Mouse (Mus musculus) layer of hippocampus, adult 2 months (tissue): ENCODE measurements at regions not wholly inside any gene's neighbourhood (a gene's known extent, or its start where the extent isn't known, plus 50 kb on each side); places are given as distances from the start of the nearest gene placed in this dataset.
"Not testable (repeated sequence)": the region's sequence is repeated elsewhere in the genome, so short reads cannot be mapped to it uniquely, and the experiment has no call there.

Experiments used
- DNase-seq, 2 experiments: peaks; one replicate each; pipeline ENCODE4 v3.0.0; 2022; ENCODE audit warnings: low spot score in 2 of 2
- H3K27ac ChIP-seq: fragments of 200-600 bp; 2 replicates; pipeline ENCODE4 v1.8.1; 2022
- H3K4me3 ChIP-seq: fragments of 200-600 bp; 2 replicates; pipeline ENCODE4 v1.8.1; 2022; ENCODE audit warnings: mild to moderate bottlenecking
- CTCF ChIP-seq: fragments of 200-600 bp; conservative IDR thresholded peaks from 2 replicates; pipeline ENCODE4 v1.8.1; 2022; ENCODE audit warnings: antibody characterized with exemption, mild to moderate bottlenecking, moderate library complexity

DNA sequence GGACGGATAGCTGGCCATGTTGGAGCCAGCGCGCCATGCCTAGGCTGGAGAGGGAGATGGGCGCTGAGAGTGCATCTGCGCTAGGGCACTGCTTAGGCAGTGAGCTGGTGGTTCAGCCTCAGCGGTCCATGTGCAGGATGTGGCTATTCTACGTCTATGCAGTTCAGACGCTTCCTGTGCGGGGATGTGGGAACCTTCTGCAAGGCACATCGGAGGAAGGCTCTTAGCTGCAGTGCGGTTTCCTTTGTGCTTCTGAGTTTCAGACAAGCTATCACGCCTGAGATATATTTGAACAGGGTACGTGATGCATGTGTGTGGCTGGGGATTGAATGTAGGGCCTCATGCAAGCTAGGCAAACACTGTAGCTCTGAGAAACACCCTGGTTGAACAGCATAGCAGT lies 54.4 kb upstream of the Lrpprc start:
- TF ChIP-seq CTCF: no peak

DNA sequence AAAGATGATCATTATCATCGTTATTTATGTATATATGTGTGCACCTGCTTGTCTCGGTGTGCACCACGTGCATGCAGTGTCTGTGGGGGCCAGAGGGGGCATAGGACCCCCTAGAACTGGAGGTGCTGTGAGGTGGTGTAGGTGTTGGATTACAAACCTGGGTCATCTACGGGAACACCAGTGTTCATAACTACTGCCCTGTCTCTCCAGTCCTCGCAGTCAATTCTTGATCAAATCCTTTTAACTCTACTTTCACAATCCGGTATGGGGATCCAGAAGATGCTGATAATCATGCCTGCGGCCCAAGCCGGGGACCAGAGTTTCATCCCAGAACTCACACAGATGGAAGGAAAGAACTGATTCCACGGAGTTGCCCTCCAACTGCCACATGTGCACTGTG lies 55.6 kb upstream of the Lrpprc start:
- H3K27ac ChIP-seq: no peak overlapping the region
- no peak for DNase-seq
- no peak for TF ChIP-seq CTCF
- no peak overlapping the region for H3K4me3 ChIP-seq

More for the DNA sequence above, 54.4 kb upstream of the Lrpprc start:
- H3K4me3 ChIP-seq: no peak overlapping the region
- no peak for DNase-seq
- no peak overlapping the region for H3K27ac ChIP-seq

DNA sequence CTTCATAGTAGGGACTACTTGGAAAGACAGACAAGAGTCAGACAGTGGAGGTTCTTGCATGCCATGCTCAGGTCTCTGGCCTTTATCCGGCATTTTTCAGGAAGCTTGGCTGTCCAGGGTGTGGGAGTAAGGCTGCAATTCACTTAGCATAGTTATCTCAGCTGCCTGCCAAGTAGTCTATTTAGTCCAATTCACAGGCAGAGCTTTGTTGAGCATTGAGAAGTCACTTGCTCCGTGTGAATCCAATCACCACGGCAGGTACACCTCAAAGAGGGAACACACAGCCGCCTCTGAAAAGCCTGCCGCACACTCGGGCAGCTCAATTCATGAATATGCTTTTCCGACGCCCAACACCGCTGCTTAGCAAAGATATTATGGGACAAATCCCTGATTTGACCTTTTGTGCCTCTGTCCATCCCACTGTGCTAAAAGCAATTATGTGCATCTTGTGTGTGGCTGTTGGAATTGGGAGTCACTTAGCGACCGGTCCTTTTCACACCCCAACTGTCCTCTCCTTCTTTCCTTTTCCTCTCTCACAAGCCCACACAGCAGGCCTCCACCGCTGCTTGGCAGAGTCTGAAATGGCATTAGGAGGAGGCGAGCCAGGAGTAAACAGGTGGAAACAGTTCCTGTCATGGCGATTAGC lies 57.9 kb upstream of the Lrpprc start:
- no peak overlapping the region for H3K4me3 ChIP-seq
- TF ChIP-seq CTCF: no peak
- no peak for DNase-seq
- no peak overlapping the region for H3K27ac ChIP-seq

DNA sequence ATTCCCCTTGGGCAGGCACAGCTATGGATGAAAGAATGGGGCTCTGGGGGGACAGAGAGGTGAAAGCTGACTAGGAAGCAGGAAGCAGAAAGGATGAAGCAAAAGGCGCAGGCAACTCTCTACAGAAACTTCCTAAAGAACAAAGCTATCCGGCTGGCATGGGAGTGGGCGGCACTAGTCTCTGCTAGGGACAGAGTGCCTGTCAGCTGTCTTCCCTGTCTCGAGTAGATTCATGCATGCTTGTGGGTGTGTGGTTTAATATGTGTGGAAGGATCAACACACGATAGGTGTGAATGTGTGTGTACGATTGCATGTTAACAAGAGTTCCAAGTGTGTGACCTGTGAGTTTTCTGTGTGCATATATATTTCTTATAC lies 58.4 kb upstream of the Lrpprc start:
- DNase-seq: peak; percentile 16 to 24
- no peak for TF ChIP-seq CTCF
- Histone ChIP-seq H3K4me3 (no peak overlapping the region), H3K27ac (no peak overlapping the region)

DNA sequence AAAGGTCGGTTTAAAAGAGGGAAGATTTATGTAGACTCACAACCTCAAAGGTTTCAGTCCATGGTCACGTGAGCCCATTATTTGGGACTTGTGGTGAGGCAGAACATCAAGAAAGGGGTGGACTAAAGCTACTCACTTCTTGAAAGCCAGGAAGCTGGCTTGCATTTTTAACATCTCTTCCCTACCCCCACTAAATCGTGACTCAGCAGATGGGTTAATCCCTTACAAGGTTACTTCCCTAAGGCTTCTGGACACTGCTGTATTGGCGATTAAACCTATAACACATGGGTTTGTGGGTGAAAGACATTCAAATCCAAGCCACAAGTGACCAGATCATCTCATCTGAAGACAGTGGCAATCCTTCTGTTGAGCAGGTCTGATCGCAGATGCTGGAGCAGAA lies 59.9 kb upstream of the Lrpprc start:
- Histone ChIP-seq H3K27ac (no peak overlapping the region), H3K4me3 (no peak overlapping the region)
- TF ChIP-seq CTCF: no peak
- DNase-seq: no peak

DNA sequence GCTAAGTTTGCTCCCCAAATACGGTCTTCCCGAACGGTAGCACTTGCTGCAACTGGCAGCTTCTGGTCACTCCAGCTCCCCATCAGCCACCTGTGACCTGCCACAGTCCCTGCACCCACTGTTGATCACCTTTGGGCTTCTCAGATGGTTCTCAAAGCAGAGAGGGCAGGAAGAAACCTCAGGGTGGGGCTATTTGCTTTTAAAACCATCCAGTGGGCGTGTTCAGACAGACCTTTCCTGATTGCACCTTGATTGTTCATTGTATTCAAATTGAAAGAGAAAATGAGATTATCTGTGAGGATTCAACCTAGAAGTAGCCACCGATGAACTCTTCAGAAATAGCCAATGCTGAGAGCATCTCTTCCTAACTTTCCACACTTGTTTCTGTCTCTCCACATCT lies 60.3 kb upstream of the Lrpprc start:
- no peak overlapping the region for H3K27ac ChIP-seq
- TF ChIP-seq CTCF: no peak

DNA sequence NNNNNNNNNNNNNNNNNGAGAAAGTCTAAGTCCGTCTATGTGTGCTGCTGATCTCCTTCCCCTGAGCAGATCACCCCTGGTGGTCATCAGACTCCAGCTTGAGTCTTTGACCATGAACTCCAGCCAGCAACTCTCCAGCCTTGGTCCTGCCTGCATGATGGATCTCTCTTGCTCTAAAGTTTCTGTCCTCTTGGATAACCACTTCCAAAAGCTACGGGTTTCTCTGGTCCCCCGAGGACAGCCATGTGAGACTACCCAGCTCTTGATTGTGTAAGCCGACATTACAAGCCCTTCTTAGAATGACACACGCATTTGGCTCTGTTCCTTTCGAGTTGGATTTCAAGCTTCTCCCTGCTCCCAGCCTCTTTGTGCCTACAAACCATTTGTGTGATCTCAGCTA lies 66.4 kb upstream of the Lrpprc start:
- no peak overlapping the region for H3K27ac ChIP-seq
- H3K4me3 ChIP-seq: no peak overlapping the region
- DNase-seq: no peak
- no peak for TF ChIP-seq CTCF

More for the DNA sequence above, 60.3 kb upstream of the Lrpprc start:
- no peak overlapping the region for H3K4me3 ChIP-seq
- DNase-seq: no peak

DNA sequence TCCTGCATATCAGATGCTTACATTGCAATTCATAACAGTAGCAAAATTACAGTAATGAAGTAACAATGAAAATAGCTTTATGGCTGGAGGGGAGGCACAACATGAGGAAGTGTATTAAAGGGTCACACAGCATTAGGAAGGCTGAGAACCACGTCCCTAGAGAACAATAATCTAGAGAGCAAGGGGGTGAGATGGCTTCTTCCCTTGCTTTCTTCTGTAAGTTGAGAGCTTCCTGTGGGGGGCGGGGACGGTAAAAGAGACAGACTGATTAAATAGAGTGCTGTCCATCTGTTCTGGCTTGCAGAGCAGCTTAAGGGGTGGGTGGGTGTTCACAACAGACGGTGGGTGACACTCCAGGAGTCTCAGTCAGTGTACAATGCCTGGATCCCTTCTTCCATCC lies 68.2 kb upstream of the Lrpprc start:
- Histone ChIP-seq H3K4me3 (no peak overlapping the region), H3K27ac (no peak overlapping the region)
- peak in 1 of 2 experiments; percentile 27 for DNase-seq
- no peak for TF ChIP-seq CTCF

DNA sequence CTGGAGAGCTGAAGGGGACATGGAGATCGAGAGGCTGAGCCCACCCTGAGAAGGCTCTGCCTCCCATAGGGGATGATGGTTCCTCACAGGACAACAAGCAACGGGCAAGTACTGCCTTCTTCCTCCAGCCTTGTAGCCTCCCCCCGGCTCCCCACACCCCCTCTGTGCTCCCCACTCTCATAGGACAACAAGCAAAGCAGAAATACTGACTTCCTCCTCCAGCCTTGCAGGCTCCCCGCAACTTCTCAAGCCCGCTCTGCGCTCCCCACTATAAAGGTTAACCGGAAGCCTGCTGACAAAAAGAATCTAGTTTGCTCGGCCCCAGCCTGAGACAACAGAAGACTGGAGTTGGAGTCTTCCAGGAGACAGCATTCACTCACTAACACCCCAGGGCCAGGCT lies 69.3 kb upstream of the Lrpprc start:
- H3K27ac ChIP-seq: no peak overlapping the region
- DNase-seq: no peak
- TF ChIP-seq CTCF: no peak
- H3K4me3 ChIP-seq: no peak overlapping the region

DNA sequence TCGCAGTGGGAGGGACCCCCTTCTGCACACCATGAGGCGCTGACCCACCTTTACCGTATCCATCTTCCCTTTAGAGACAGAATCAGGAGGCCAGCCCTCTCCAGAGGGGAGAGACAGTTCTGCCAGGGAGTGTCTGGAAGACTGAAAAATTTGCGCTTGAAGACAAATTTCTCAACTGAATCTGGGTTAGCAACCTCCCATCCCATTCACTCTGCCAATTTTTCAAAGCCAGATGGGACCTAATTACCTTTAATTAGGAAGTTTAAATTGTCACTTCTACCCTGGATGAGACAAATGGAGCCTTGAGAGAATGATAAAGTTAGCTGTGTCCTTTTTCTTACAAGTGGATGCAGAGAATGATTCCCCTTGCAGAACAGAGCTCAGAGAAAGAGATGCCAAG lies 70.2 kb upstream of the Lrpprc start:
- no peak for TF ChIP-seq CTCF
- Histone ChIP-seq H3K4me3 (no peak overlapping the region), H3K27ac (no peak overlapping the region)
- no peak for DNase-seq

DNA sequence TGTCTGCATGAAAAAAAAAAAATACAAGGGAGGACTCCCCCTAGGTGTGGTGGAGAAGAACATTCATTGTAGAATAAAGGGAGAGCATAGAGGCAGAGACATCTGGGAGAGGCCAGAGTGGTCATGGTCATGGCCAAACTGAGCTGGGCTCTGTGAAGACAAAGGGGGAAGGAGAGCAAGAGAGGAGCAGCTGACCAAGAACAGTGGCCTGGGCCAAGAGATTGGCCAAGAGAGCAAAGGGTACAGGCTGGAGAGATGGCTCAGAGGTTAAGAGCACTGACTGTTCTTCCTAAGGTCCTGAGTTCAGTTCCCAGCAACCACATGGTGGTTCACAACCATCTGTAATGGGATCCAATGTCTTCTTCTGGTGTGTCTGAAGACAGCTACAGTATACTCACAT lies 73.6 kb upstream of the Lrpprc start:
- H3K4me3 ChIP-seq, H3K27ac ChIP-seq, DNase-seq: not testable (repeated sequence)

DNA sequence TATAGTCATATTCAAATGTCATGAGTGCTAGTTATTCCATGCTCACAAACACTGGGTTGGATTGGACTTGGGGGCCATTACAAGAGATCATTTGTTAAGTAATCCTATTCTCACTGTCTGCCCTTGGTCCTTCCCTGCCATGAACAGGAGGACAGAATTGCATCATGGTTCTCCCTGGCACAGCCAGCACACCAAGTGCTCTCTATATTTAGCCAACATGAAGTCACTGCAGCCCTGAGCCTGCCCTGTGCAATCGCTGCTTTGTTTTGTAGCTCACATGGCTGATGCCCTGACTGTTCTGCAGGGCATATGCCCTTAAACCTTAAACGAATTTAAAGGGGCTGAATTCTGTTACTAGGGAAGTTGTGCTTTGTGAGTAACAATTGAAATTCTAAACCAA lies 74.6 kb upstream of the Lrpprc start:
- TF ChIP-seq CTCF: no peak
- peak overlapping the region; percentile 68 for H3K27ac ChIP-seq
- DNase-seq: peak; percentile 20 to 25
- H3K4me3 ChIP-seq: no peak overlapping the region

DNA sequence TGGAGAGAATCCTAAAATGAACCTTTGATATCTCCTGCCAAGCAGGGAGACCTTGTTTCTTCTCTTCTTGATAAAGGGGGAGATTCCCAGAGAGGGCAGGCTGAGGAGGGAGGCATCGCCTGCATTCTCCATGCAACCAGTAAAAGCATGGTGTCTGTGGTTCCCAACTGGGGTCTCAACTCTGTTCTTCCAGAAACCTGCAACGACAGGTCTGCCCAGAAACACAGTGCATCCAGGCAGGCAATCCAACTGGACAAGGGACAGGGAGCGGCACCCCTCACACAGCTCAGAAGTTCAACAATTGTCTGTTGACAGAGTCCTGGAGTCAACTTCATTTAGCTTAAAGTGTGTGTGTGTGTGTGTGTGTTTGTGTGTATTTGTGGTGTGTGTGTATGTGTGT lies 75.0 kb upstream of the Lrpprc start:
- no peak for TF ChIP-seq CTCF
- no peak overlapping the region for H3K4me3 ChIP-seq
- H3K27ac ChIP-seq: peak overlapping the region; percentile 68
- no peak for DNase-seq

DNA sequence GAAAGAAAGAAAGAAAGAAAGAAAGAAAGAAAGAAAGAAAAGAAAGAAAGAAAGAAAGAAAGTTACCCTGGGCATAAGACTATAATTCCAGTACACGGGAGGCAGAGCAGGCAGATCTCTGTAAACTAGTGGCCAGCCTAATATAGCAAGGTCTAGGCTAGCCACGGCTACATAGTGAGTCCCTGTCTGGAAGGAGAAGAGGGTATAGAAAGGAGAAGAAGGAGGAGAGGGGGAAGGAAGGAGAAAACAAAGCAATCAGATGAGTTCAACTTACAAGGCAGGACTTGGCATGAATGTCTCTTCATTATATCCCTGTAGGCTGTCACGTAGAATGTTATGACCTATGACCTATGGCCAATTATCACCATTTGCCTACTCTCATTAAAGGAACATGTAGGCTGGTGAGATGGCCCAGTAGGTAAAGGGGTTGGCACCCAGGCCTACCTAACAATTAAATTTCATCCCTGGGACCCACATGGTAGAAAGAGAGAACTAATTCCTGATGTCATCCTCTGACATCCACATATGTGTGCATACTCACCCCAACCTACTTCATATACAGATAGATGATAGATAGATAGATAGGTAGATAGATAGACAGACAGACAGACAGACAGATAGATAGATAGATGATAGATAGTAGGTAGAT lies 78.6 kb upstream of the Lrpprc start:
- no peak for TF ChIP-seq CTCF
- no peak for DNase-seq
- Histone ChIP-seq H3K27ac (no peak overlapping the region), H3K4me3 (no peak overlapping the region)
